Mouse (Mus musculus) olfactory bulb, adult 2 months (tissue): ENCODE results near the gene Ccdc65.

Experiments
- CTCF ChIP-seq: fragments of 200-500 bp; IDR thresholded peaks from 2 replicates; pipeline ENCODE4 v1.5.1; 2012; ENCODE audit warnings: low read depth, mild to moderate bottlenecking, low read length, moderate library complexity; ENCODE audit not compliant: insufficient read depth
- POLR2A ChIP-seq: fragments of 200-500 bp; IDR thresholded peaks from 2 replicates; pipeline ENCODE4 v1.6.1; 2012; ENCODE audit warnings: mild to moderate bottlenecking, low read depth, low read length, moderate library complexity; ENCODE audit not compliant: insufficient read depth

DNA sequence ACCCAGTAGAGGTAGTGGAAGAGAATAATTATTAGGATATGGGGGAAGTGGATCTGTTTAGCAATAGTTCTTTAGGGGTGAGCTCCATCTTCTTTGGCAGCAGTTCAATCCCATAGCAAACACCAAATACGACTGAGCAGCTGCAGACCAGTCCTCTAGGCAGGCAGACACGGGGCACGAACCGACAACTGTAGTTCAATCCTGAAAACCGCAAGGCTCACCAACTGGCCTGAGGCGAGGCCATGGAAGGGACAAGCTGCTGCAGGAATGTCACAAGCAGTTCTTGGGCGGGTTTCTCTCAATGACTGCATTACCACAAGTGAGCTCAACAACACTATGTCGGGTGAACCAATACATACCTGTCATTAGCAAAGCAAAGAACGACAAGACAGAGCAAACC lies 3.7 kb upstream of the Ccdc65 start:
- no peak for TF ChIP-seq POLR2A
- no peak for TF ChIP-seq CTCF
